Mouse (Mus musculus) CH12.LX (cell line): ENCODE results near the gene Cnot2. TPM values are rescaled to one million over a fixed set of nuclear protein-coding genes. Genes with fewer than 3 reads are reported as not detected.

Experiments used
- DNase-seq: peaks from one replicate; pipeline ENCODE4 v3.0.0-alpha.2; 2013; ENCODE audit errors: extremely low read depth
- H3K27ac ChIP-seq: 2 replicates; pipeline ENCODE4 v1.5.1; 2012; ENCODE audit warnings: low read depth, mild to moderate bottlenecking, control low read depth, moderate library complexity; ENCODE audit not compliant: insufficient read depth
- H3K27me3 ChIP-seq: replicated peaks from 2 replicates; pipeline ENCODE3; 2012; ENCODE audit warnings: inconsistent platforms
- H3K36me3 ChIP-seq, 2 experiments: replicated peaks in 1 of 2; 2 replicates each; pipeline versions ENCODE3 to v1.6.1; 2012; ENCODE audit warnings: inconsistent platforms in 1 of 2, low read length in 1 of 2, mild to moderate bottlenecking in 1 of 2, mixed read lengths in 1 of 2, moderate library complexity in 1 of 2; ENCODE audit not compliant: control insufficient read depth in 1 of 2, insufficient read depth in 1 of 2
- H3K4me1 ChIP-seq, 2 experiments: 2 replicates each; pipeline ENCODE4 v1.6.1; 2012; ENCODE audit warnings: inconsistent platforms in 1 of 2, moderate library complexity in 1 of 2; ENCODE audit not compliant: insufficient read depth in 2 of 2, control insufficient read depth in 1 of 2
- H3K4me2 ChIP-seq: 2 replicates; pipeline ENCODE4 v1.6.1; 2012; ENCODE audit warnings: low read depth, mild to moderate bottlenecking, control low read depth; ENCODE audit not compliant: poor library complexity, insufficient read depth, severe bottlenecking
- H3K4me3 ChIP-seq, 3 experiments: fragments of 150-350 bp in 1 of 3; sonication (generic) in 1 of 3; replicated peaks in 1 of 3; 2 replicates each; pipeline versions ENCODE3 to v1.5.1; 2011 to 2012; ENCODE audit warnings: low read depth in 2 of 3, low read length in 2 of 3, mild to moderate bottlenecking in 2 of 3, moderate library complexity in 2 of 3, control low read depth in 1 of 3, improper control_type of control experiment in 1 of 3, inconsistent platforms in 1 of 3, mixed read lengths in 1 of 3; ENCODE audit not compliant: poor library complexity in 1 of 3
- H3K79me2 ChIP-seq: replicated peaks from 2 replicates; pipeline ENCODE4 v1.6.1; 2012; ENCODE audit warnings: mild to moderate bottlenecking, moderate library complexity; ENCODE audit not compliant: control insufficient read depth, poor library complexity, insufficient read depth, severe bottlenecking; ENCODE audit errors: extremely low read depth
- H3K9ac ChIP-seq: 2 replicates; pipeline ENCODE4 v1.6.1; 2012; ENCODE audit warnings: low read depth, mild to moderate bottlenecking, control low read depth, moderate library complexity; ENCODE audit not compliant: insufficient read depth
- H3K9me3 ChIP-seq: replicated peaks from 2 replicates; pipeline ENCODE3; 2012; ENCODE audit warnings: low read length, inconsistent platforms, mixed read lengths
- BHLHE40 ChIP-seq: IDR thresholded peaks from 2 replicates; pipeline ENCODE4 v1.6.1; 2011; ENCODE audit warnings: mild to moderate bottlenecking, low read depth, low read length, improper control_type of control experiment
- CHD2 ChIP-seq: IDR thresholded peaks from 2 replicates; pipeline ENCODE4 v1.6.1; 2011; ENCODE audit warnings: low read length, improper control_type of control experiment
- CTCF ChIP-seq, 2 experiments: IDR thresholded peaks in 1 of 2; conservative IDR thresholded peaks in 1 of 2; 2 replicates each; pipeline ENCODE4 v1.5.1; 2011 to 2012; ENCODE audit warnings: low read depth in 2 of 2, low read length in 2 of 2, improper control_type of control experiment in 1 of 2, inconsistent platforms in 1 of 2, mild to moderate bottlenecking in 1 of 2, moderate library complexity in 1 of 2
- ELF1 ChIP-seq: IDR thresholded peaks from 2 replicates; pipeline ENCODE4 v1.6.1; 2014; ENCODE audit warnings: low read depth, mild to moderate bottlenecking, inconsistent platforms, low read length, improper control_type of control experiment
- EP300 ChIP-seq: IDR thresholded peaks from 2 replicates; pipeline ENCODE4 v1.6.1; 2011; ENCODE audit warnings: low read length, improper control_type of control experiment
- GABPA ChIP-seq: IDR thresholded peaks from 2 replicates; pipeline ENCODE4 v1.6.1; 2012; ENCODE audit warnings: low read depth, low read length, improper control_type of control experiment, inconsistent platforms; ENCODE audit not compliant: insufficient replicate concordance
- IRF4 ChIP-seq: IDR thresholded peaks from 2 replicates; pipeline ENCODE4 v1.6.1; 2014; ENCODE audit warnings: low read depth, mild to moderate bottlenecking, inconsistent platforms, low read length, improper control_type of control experiment
- JUN ChIP-seq: IDR thresholded peaks from 2 replicates; pipeline ENCODE4 v1.6.1; 2011; ENCODE audit warnings: low read depth, mild to moderate bottlenecking, low read length, improper control_type of control experiment, moderate library complexity; ENCODE audit not compliant: insufficient read depth
- MAFK ChIP-seq: IDR thresholded peaks from 2 replicates; pipeline ENCODE4 v1.6.1; 2011; ENCODE audit warnings: low read length, improper control_type of control experiment; ENCODE audit not compliant: insufficient replicate concordance
- MAX ChIP-seq: IDR thresholded peaks from 2 replicates; pipeline ENCODE4 v1.6.1; 2011; ENCODE audit warnings: low read length, improper control_type of control experiment
- MAZ ChIP-seq: IDR thresholded peaks from 2 replicates; pipeline ENCODE4 v1.6.1; 2012; ENCODE audit warnings: low read depth, mild to moderate bottlenecking, inconsistent platforms, low read length, improper control_type of control experiment, moderate library complexity
- MEF2A ChIP-seq: IDR thresholded peaks from 2 replicates; pipeline ENCODE4 v1.6.1; 2014; ENCODE audit warnings: low read depth, mild to moderate bottlenecking, inconsistent platforms, low read length, improper control_type of control experiment, borderline replicate concordance
- MXI1 ChIP-seq: IDR thresholded peaks from 2 replicates; pipeline ENCODE4 v1.6.1; 2011; ENCODE audit warnings: mild to moderate bottlenecking, low read depth, low read length, improper control_type of control experiment
- MYC ChIP-seq: IDR thresholded peaks from 2 replicates; pipeline ENCODE4 v1.6.1; 2011; ENCODE audit warnings: low read depth, mild to moderate bottlenecking, improper control_type of control experiment, low read length
- NRF1 ChIP-seq: IDR thresholded peaks from 2 replicates; pipeline ENCODE4 v1.6.1; 2014; ENCODE audit warnings: low read depth, mild to moderate bottlenecking, inconsistent platforms, low read length, improper control_type of control experiment, moderate library complexity
- PAX5 ChIP-seq: IDR thresholded peaks from 2 replicates; pipeline ENCODE4 v1.6.1; 2012; ENCODE audit warnings: low read length, inconsistent platforms, mixed read lengths
- POLR2A ChIP-seq: IDR thresholded peaks from 2 replicates; pipeline ENCODE4 v1.6.1; 2011; ENCODE audit warnings: low read depth, mild to moderate bottlenecking, improper control_type of control experiment, low read length
- POLR2AphosphoS2 ChIP-seq: IDR thresholded peaks from 2 replicates; pipeline ENCODE4 v1.6.1; 2011; ENCODE audit warnings: low read depth, low read length, improper control_type of control experiment
- RAD21 ChIP-seq: IDR thresholded peaks from 2 replicates; pipeline ENCODE4 v1.6.1; 2011; ENCODE audit warnings: low read depth, mild to moderate bottlenecking, low read length, improper control_type of control experiment, moderate library complexity
- RCOR1 ChIP-seq: conservative IDR thresholded peaks from 2 replicates; pipeline ENCODE4 v1.6.1; 2012; ENCODE audit warnings: low read depth, mild to moderate bottlenecking, inconsistent platforms, low read length, improper control_type of control experiment
- SIN3A ChIP-seq: IDR thresholded peaks from 2 replicates; pipeline ENCODE4 v1.6.1; 2012; ENCODE audit warnings: low read length, improper control_type of control experiment, inconsistent platforms
- SMC3 ChIP-seq: IDR thresholded peaks from 2 replicates; pipeline ENCODE4 v1.6.1; 2011; ENCODE audit warnings: low read depth, low read length, improper control_type of control experiment
- TBP ChIP-seq: conservative IDR thresholded peaks from 2 replicates; pipeline ENCODE4 v1.6.1; 2011; ENCODE audit warnings: low read depth, low read length, improper control_type of control experiment
- USF1 ChIP-seq: IDR thresholded peaks from 2 replicates; pipeline ENCODE4 v1.6.1; 2014; ENCODE audit warnings: low read depth, mild to moderate bottlenecking, inconsistent platforms, low read length, improper control_type of control experiment
- USF2 ChIP-seq: conservative IDR thresholded peaks from 2 replicates; pipeline ENCODE4 v1.6.1; 2011; ENCODE audit warnings: low read depth, low read length, improper control_type of control experiment
- ZKSCAN1 ChIP-seq: IDR thresholded peaks from 2 replicates; pipeline ENCODE4 v1.6.1; 2012; ENCODE audit warnings: low read depth, inconsistent platforms, low read length, improper control_type of control experiment, borderline replicate concordance
- ZMIZ1 ChIP-seq: IDR thresholded peaks from 2 replicates; pipeline ENCODE4 v1.6.1; 2012; ENCODE audit warnings: low read depth, mild to moderate bottlenecking, inconsistent platforms, low read length, improper control_type of control experiment
- dilution Hi-C: fragments of 300-500 bp; cut with MboI; formaldehyde crosslinking; loops from 2 replicates; pipeline ENCODE4 v1.14.3; 2020; ENCODE audit warnings: low sequenced_read_pairs; ENCODE audit not compliant: extremely low pct_unique_long_range_greater_than_20kb, extremely low pct_ligation_motif_present
- in situ Hi-C: fragments of 300-500 bp; cut with MboI; formaldehyde crosslinking; loops from 3 replicates; pipeline ENCODE4 v1.14.3; 2019; ENCODE audit warnings: low sequenced_read_pairs, low pct_ligation_motif_present, low pct_unique_long_range_greater_than_20kb, mixed read lengths
- polyA plus RNA-seq: library from polyadenylated mRNA; unstranded; fragments of >175 nt; gene quantifications from 2 replicates; pipeline ENCODE4 v1.2.1, GENCODE M21; 2012; ENCODE audit warnings: low read depth; ENCODE audit not compliant: insufficient read length
- total RNA-seq, 2 experiments: library from RNA; depleted of rRNA; stranded (reverse); fragments of 300-350 nt in 1 of 2; fragments of >200 nt in 1 of 2; gene quantifications; 2 replicates each; pipeline ENCODE4 v1.2.3; 2012 to 2014

Cnot2 gene
- total and polyA plus RNA-seq, 3 experiments, result 69.5 to 150 (median 97.0) TPM

DNA sequence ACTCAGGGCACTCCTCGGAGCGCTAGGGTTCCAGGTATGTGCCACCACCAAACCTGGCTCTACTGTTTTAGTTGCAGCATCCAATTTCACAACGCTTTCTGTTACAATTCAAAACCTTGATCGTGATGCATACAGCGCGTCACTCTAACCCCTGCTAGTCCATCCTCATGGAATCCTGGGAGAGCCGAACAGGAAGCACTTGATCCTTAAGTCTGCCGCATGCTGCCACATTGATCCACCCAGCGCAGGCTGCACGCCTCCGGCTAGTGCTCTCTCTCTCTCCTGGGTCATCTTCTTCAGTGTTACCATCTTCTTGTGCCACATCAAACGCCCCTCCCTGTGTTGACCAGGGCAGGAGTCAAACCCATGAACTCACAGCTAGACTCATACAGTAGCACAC, 133.1 kb downstream of the Cnot2 start:
- no peak for TF ChIP-seq EP300
- no peak for TF ChIP-seq SIN3A
- no peak for TF ChIP-seq USF1
- no peak for TF ChIP-seq NRF1
- TF ChIP-seq GABPA, result no peak
- TF ChIP-seq POLR2AphosphoS2, result no peak
- TF ChIP-seq ZKSCAN1, result no peak
- no peak for TF ChIP-seq MAX
- no peak for TF ChIP-seq MEF2A
- no peak for TF ChIP-seq RCOR1
- no peak for TF ChIP-seq POLR2A
- no peak for TF ChIP-seq TBP
- TF ChIP-seq JUN, result no peak
- no peak for TF ChIP-seq ZMIZ1
- no peak for TF ChIP-seq MAFK
- no peak for TF ChIP-seq MXI1
- TF ChIP-seq PAX5, result no peak
- no peak for TF ChIP-seq IRF4
- Histone ChIP-seq H3K9ac (no peak overlapping the region), H3K36me3 (no peaks in the 10 kb centered on the region), H3K9me3 (peaks cover 3% of the 10 kb centered on the region), H3K4me1 (0 out of 4 replicates have a peak, but pooled peaks cover 0 to 4% of the 10 kb centered on the region in 2 experiments), H3K27me3 (no peaks in the 10 kb centered on the region), H3K4me2 (no peak overlapping the region), H3K27ac (no peak overlapping the region), H3K4me3 (no peak overlapping the region), H3K79me2 (no peaks in the 10 kb centered on the region)
- DNase-seq, result no peak
- dilution Hi-C loops, result no loop called here
- in situ Hi-C loops, result no loop called here

DNA sequence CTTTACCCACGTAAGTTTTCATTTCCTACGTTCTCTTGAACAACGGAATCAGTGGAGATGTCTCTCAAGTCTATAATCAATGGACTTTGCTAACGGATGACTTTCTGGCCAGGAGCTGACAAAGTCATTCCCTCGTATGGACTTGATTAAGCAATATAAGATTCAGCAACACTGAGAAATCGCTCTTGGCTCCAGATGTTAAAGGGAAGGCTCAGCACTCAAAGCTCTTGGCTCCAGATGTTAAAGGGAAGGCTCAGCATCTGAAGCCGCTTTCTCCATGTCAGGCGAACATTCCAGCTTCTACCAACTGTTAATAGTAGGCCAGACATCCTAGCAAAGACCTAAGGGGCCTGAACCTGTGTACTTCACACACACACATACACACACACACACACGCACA, 134.1 kb downstream of the Cnot2 start:
- 0 out of 4 replicates have a peak, but pooled peaks cover 0 to 4% of the 10 kb centered on the region in 2 experiments for H3K4me1 ChIP-seq
- no peaks in the 10 kb centered on the region for H3K9me3 ChIP-seq
- DNase-seq, result no peak
- dilution Hi-C loops (no loop called here), in situ Hi-C loops (no loop called here)
- no peak overlapping the region for H3K4me2 ChIP-seq
- no peak overlapping the region for H3K9ac ChIP-seq
- TF ChIP-seq ELF1 (no peak), CHD2 (no peak), USF1 (no peak), POLR2AphosphoS2 (no peak), USF2 (no peak), BHLHE40 (no peak), MYC (no peak), MAX (no peak), RCOR1 (no peak), CTCF (conservative IDR thresholded peaks at IDR 0.05 in 1 of 2, IDR thresholded peaks at IDR 0.05 in 1 of 2; ENCODE audit: low read depth in 2 of 2, low read length in 2 of 2) (no peak), RAD21 (no peak), MXI1 (no peak), SMC3 (no peak), MAZ (no peak)
- no peak overlapping the region for H3K27ac ChIP-seq
- no peaks in the 10 kb centered on the region for H3K79me2 ChIP-seq
- no peaks in the 10 kb centered on the region for H3K27me3 ChIP-seq
- H3K4me3 ChIP-seq, result no peak overlapping the region
- no peaks in the 10 kb centered on the region for H3K36me3 ChIP-seq
